Mouse (Mus musculus) CH12.LX (cell line): ENCODE measurements around the gene Pphln1. TPM values are rescaled to one million over a fixed set of nuclear protein-coding genes. Genes with fewer than 3 reads are reported as not detected.

Experiments used
- DNase-seq: peaks from one replicate; pipeline ENCODE4 v3.0.0-alpha.2; 2013; ENCODE audit errors: extremely low read depth
- H3K27ac ChIP-seq: 2 replicates; pipeline ENCODE4 v1.5.1; 2012; ENCODE audit warnings: low read depth, mild to moderate bottlenecking, control low read depth, moderate library complexity; ENCODE audit not compliant: insufficient read depth
- H3K27me3 ChIP-seq: replicated peaks from 2 replicates; pipeline ENCODE3; 2012; ENCODE audit warnings: inconsistent platforms
- H3K36me3 ChIP-seq, 2 experiments: replicated peaks in 1 of 2; 2 replicates each; pipeline versions ENCODE3 to v1.6.1; 2012; ENCODE audit warnings: inconsistent platforms in 1 of 2, low read length in 1 of 2, mild to moderate bottlenecking in 1 of 2, mixed read lengths in 1 of 2, moderate library complexity in 1 of 2; ENCODE audit not compliant: control insufficient read depth in 1 of 2, insufficient read depth in 1 of 2
- H3K4me1 ChIP-seq, 2 experiments: 2 replicates each; pipeline ENCODE4 v1.6.1; 2012; ENCODE audit warnings: inconsistent platforms in 1 of 2, moderate library complexity in 1 of 2; ENCODE audit not compliant: insufficient read depth in 2 of 2, control insufficient read depth in 1 of 2
- H3K4me2 ChIP-seq: 2 replicates; pipeline ENCODE4 v1.6.1; 2012; ENCODE audit warnings: low read depth, mild to moderate bottlenecking, control low read depth; ENCODE audit not compliant: poor library complexity, insufficient read depth, severe bottlenecking
- H3K4me3 ChIP-seq, 3 experiments: fragments of 150-350 bp in 1 of 3; sonication (generic) in 1 of 3; replicated peaks in 1 of 3; 2 replicates each; pipeline versions ENCODE3 to v1.5.1; 2011 to 2012; ENCODE audit warnings: low read depth in 2 of 3, low read length in 2 of 3, mild to moderate bottlenecking in 2 of 3, moderate library complexity in 2 of 3, control low read depth in 1 of 3, improper control_type of control experiment in 1 of 3, inconsistent platforms in 1 of 3, mixed read lengths in 1 of 3; ENCODE audit not compliant: poor library complexity in 1 of 3
- H3K79me2 ChIP-seq: replicated peaks from 2 replicates; pipeline ENCODE4 v1.6.1; 2012; ENCODE audit warnings: mild to moderate bottlenecking, moderate library complexity; ENCODE audit not compliant: control insufficient read depth, poor library complexity, insufficient read depth, severe bottlenecking; ENCODE audit errors: extremely low read depth
- H3K9ac ChIP-seq: 2 replicates; pipeline ENCODE4 v1.6.1; 2012; ENCODE audit warnings: low read depth, mild to moderate bottlenecking, control low read depth, moderate library complexity; ENCODE audit not compliant: insufficient read depth
- H3K9me3 ChIP-seq: replicated peaks from 2 replicates; pipeline ENCODE3; 2012; ENCODE audit warnings: low read length, inconsistent platforms, mixed read lengths
- CHD1 ChIP-seq: IDR thresholded peaks from 2 replicates; pipeline ENCODE4 v1.6.1; 2012; ENCODE audit warnings: low read depth, low read length, improper control_type of control experiment, inconsistent platforms
- E2F4 ChIP-seq: IDR thresholded peaks from 2 replicates; pipeline ENCODE4 v1.6.1; 2011; ENCODE audit warnings: low read depth, low read length, improper control_type of control experiment; ENCODE audit not compliant: insufficient replicate concordance
- EP300 ChIP-seq: IDR thresholded peaks from 2 replicates; pipeline ENCODE4 v1.6.1; 2011; ENCODE audit warnings: low read length, improper control_type of control experiment
- JUN ChIP-seq: IDR thresholded peaks from 2 replicates; pipeline ENCODE4 v1.6.1; 2011; ENCODE audit warnings: low read depth, mild to moderate bottlenecking, low read length, improper control_type of control experiment, moderate library complexity; ENCODE audit not compliant: insufficient read depth
- JUND ChIP-seq: conservative IDR thresholded peaks from 2 replicates; pipeline ENCODE4 v1.6.1; 2011; ENCODE audit warnings: low read depth, low read length, improper control_type of control experiment
- MAX ChIP-seq: IDR thresholded peaks from 2 replicates; pipeline ENCODE4 v1.6.1; 2011; ENCODE audit warnings: low read length, improper control_type of control experiment
- MXI1 ChIP-seq: IDR thresholded peaks from 2 replicates; pipeline ENCODE4 v1.6.1; 2011; ENCODE audit warnings: mild to moderate bottlenecking, low read depth, low read length, improper control_type of control experiment
- PAX5 ChIP-seq: IDR thresholded peaks from 2 replicates; pipeline ENCODE4 v1.6.1; 2012; ENCODE audit warnings: low read length, inconsistent platforms, mixed read lengths
- POLR2A ChIP-seq: IDR thresholded peaks from 2 replicates; pipeline ENCODE4 v1.6.1; 2011; ENCODE audit warnings: low read depth, mild to moderate bottlenecking, improper control_type of control experiment, low read length
- RAD21 ChIP-seq: IDR thresholded peaks from 2 replicates; pipeline ENCODE4 v1.6.1; 2011; ENCODE audit warnings: low read depth, mild to moderate bottlenecking, low read length, improper control_type of control experiment, moderate library complexity
- RCOR1 ChIP-seq: conservative IDR thresholded peaks from 2 replicates; pipeline ENCODE4 v1.6.1; 2012; ENCODE audit warnings: low read depth, mild to moderate bottlenecking, inconsistent platforms, low read length, improper control_type of control experiment
- SIN3A ChIP-seq: IDR thresholded peaks from 2 replicates; pipeline ENCODE4 v1.6.1; 2012; ENCODE audit warnings: low read length, improper control_type of control experiment, inconsistent platforms
- SMC3 ChIP-seq: IDR thresholded peaks from 2 replicates; pipeline ENCODE4 v1.6.1; 2011; ENCODE audit warnings: low read depth, low read length, improper control_type of control experiment
- TBP ChIP-seq: conservative IDR thresholded peaks from 2 replicates; pipeline ENCODE4 v1.6.1; 2011; ENCODE audit warnings: low read depth, low read length, improper control_type of control experiment
- TCF12 ChIP-seq: IDR thresholded peaks from 2 replicates; pipeline ENCODE4 v1.6.1; 2014; ENCODE audit warnings: low read depth, mild to moderate bottlenecking, inconsistent platforms, low read length, improper control_type of control experiment
- USF1 ChIP-seq: IDR thresholded peaks from 2 replicates; pipeline ENCODE4 v1.6.1; 2014; ENCODE audit warnings: low read depth, mild to moderate bottlenecking, inconsistent platforms, low read length, improper control_type of control experiment
- ZC3H11A ChIP-seq: IDR thresholded peaks from 2 replicates; pipeline ENCODE4 v1.6.1; 2012; ENCODE audit warnings: low read depth, mild to moderate bottlenecking, inconsistent platforms, low read length, improper control_type of control experiment
- ZKSCAN1 ChIP-seq: IDR thresholded peaks from 2 replicates; pipeline ENCODE4 v1.6.1; 2012; ENCODE audit warnings: low read depth, inconsistent platforms, low read length, improper control_type of control experiment, borderline replicate concordance
- ZNF384 ChIP-seq: IDR thresholded peaks from 2 replicates; pipeline ENCODE4 v1.6.1; 2012; ENCODE audit warnings: low read depth, low read length, improper control_type of control experiment, inconsistent platforms
- dilution Hi-C: fragments of 300-500 bp; cut with MboI; formaldehyde crosslinking; loops from 2 replicates; pipeline ENCODE4 v1.14.3; 2020; ENCODE audit warnings: low sequenced_read_pairs; ENCODE audit not compliant: extremely low pct_unique_long_range_greater_than_20kb, extremely low pct_ligation_motif_present
- in situ Hi-C: fragments of 300-500 bp; cut with MboI; formaldehyde crosslinking; loops from 3 replicates; pipeline ENCODE4 v1.14.3; 2019; ENCODE audit warnings: low sequenced_read_pairs, low pct_ligation_motif_present, low pct_unique_long_range_greater_than_20kb, mixed read lengths
- polyA plus RNA-seq: library from polyadenylated mRNA; unstranded; fragments of >175 nt; gene quantifications from 2 replicates; pipeline ENCODE4 v1.2.1, GENCODE M21; 2012; ENCODE audit warnings: low read depth; ENCODE audit not compliant: insufficient read length
- total RNA-seq, 2 experiments: library from RNA; depleted of rRNA; stranded (reverse); fragments of 300-350 nt in 1 of 2; fragments of >200 nt in 1 of 2; gene quantifications; 2 replicates each; pipeline ENCODE4 v1.2.3; 2012 to 2014

Pphln1 gene
- total and polyA plus RNA-seq, 3 experiments, result 22.9 to 63.9 (median 59.3) TPM

- dilution Hi-C loops, result no loop called here
- Histone ChIP-seq H3K9ac (no peak overlapping the region), H3K4me3 (no peak overlapping the region), H3K4me2 (no peak overlapping the region), H3K36me3 (no peaks in the 10 kb centered on the region)
- DNase-seq, result no peak
- TF ChIP-seq ZKSCAN1 (no peak), ZNF384 (no peak), USF1 (no peak), TCF12 (no peak), RAD21 (no peak), JUN (no peak), TBP (no peak), EP300 (no peak), E2F4 (no peak), RCOR1 (no peak)
- TF ChIP-seq, all 38 proteins: peak for 0
- no peaks in the 10 kb centered on the region for H3K27me3 ChIP-seq
- H3K27ac ChIP-seq, result no peak overlapping the region
- no peaks in the 10 kb centered on the region for H3K79me2 ChIP-seq
- no peaks in the 10 kb centered on the region for H3K4me1 ChIP-seq
- peaks cover 3% of the 10 kb centered on the region for H3K9me3 ChIP-seq
- in situ Hi-C loops, result no loop called here
These were observed 39.6 kb upstream of the Pphln1 start for GRCm38 (mm10) chr15:93358346-93359095.

GRCm38 (mm10) chr15:93365561-93365960 lies 32.6 kb upstream of the Pphln1 start:
- H3K79me2 ChIP-seq, result no peaks in the 10 kb centered on the region
- no peak for DNase-seq
- H3K9ac ChIP-seq, result no peak overlapping the region
- H3K27ac ChIP-seq, result no peak overlapping the region
- peaks cover 3 to 6% of the 10 kb centered on the region in 2 experiments; a peak in 2 of 4 replicates for H3K4me1 ChIP-seq
- no peak for TF ChIP-seq JUND
- TF ChIP-seq MXI1, result no peak
- no peak for TF ChIP-seq SIN3A
- no peak for TF ChIP-seq POLR2A
- TF ChIP-seq E2F4, result no peak
- TF ChIP-seq SMC3, result no peak
- no peak for TF ChIP-seq CHD1
- TF ChIP-seq PAX5, result no peak
- no peak for TF ChIP-seq ZC3H11A
- TF ChIP-seq MAX, result no peak
- H3K36me3 ChIP-seq, result no peaks in the 10 kb centered on the region
- H3K9me3 ChIP-seq, result no peaks in the 10 kb centered on the region
- no peak overlapping the region for H3K4me3 ChIP-seq
- no peak overlapping the region for H3K4me2 ChIP-seq
- in situ Hi-C loops, result no loop called here
- H3K27me3 ChIP-seq, result no peaks in the 10 kb centered on the region
- dilution Hi-C loops, result no loop called here
